In the genomic region with DNA sequence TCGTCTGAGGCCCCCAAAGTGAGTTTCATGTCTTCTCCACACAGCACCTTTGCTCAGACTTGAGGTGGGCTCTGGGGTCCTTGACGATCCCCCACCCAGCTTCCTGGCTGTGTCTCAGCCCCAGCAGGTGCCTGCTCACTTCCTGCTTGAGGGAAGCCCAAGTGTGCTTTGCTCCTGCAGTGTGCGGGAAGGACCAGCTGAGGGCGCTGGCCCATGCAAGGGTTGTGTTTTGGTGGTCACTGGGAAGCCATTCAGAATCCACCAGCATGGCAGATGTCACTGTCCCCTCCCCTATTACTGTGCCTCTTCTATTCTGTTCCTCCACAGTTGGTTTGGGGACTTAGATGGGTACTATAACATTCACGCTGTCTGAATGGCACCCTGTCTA, we compare ENCODE assay signal across 9 mouse cellular contexts. TPM values are rescaled to one million over a fixed set of nuclear protein-coding genes. Genes with fewer than 3 reads are reported as not detected.
DNase-seq lines count a peak whose midpoint lies in the region; ATAC-seq and TF ChIP-seq lines count a peak whose summit lies in the region.
"Had no signal": no experiment of that assay in that cellular context is flagged by ENCODE, and none has a peak within 500 bp of the region (broad histone marks: within the 10 kb centered on the region; RNA-seq: fewer than 3 reads in every experiment).

No protein-coding gene starts in this region.

- H3K27me3 ChIP-seq in forebrain, postnatal 0 days (ENCODE audit: insufficient read depth, low read length), result no peaks in the 10 kb centered on the region
- H3K27me3 ChIP-seq in forebrain, embryonic 15.5 days, result no peaks in the 10 kb centered on the region
- H3K27me3 ChIP-seq in testis, adult 2 months (ENCODE audit: control insufficient read depth, insufficient read depth, low read length), result no peaks in the 10 kb centered on the region
- H3K27me3 ChIP-seq: heart, embryonic 13.5 days had no signal

- no peak for DNase-seq in forebrain, postnatal 0 days
- DNase-seq in testis, postnatal 14 days (ENCODE audit: low spot score), result no peak
- DNase-seq in spleen, postnatal 36 days (ENCODE audit: low spot score in 2 of 2), result no peak
- no peak for DNase-seq in right cerebral cortex, adult 2 months (ENCODE audit: low spot score in 2 of 2)
- no peak for DNase-seq in layer of hippocampus, postnatal 25 days (ENCODE audit: extremely low spot score in 1 of 2, low spot score in 1 of 2)

- no peaks in the 10 kb centered on the region for H3K9me3 ChIP-seq in forebrain, postnatal 0 days (ENCODE audit: low read length)
- H3K9me3 ChIP-seq in forebrain, embryonic 15.5 days, result no peaks in the 10 kb centered on the region
- H3K9me3 ChIP-seq: heart, embryonic 13.5 days had no signal

- H3K27ac ChIP-seq in forebrain, postnatal 0 days (ENCODE audit: low read depth, low read length), result no peak overlapping the region
- no peak overlapping the region for H3K27ac ChIP-seq in forebrain, embryonic 15.5 days (replicated peaks)
- no peak overlapping the region for H3K27ac ChIP-seq in testis, adult 2 months (ENCODE audit: control insufficient read depth, insufficient read depth, low read depth, low read length)

- 0 out of 2 replicates have a peak, but pooled peaks cover 6% of the 10 kb centered on the region for H3K36me3 ChIP-seq in forebrain, postnatal 0 days (ENCODE audit: insufficient read depth)
- H3K36me3 ChIP-seq in forebrain, embryonic 15.5 days, result no peaks in the 10 kb centered on the region
- H3K36me3 ChIP-seq in testis, adult 2 months (ENCODE audit: control insufficient read depth, insufficient read depth, low read length), result no peaks in the 10 kb centered on the region
- H3K36me3 ChIP-seq: heart, embryonic 13.5 days had no signal

- H3K9ac ChIP-seq in forebrain, postnatal 0 days, result no peak overlapping the region
- no peak overlapping the region for H3K9ac ChIP-seq in forebrain, embryonic 15.5 days (replicated peaks)
- H3K9ac ChIP-seq: heart, embryonic 13.5 days had no signal

- WGBS in forebrain, postnatal 0 days, result 31% methylated on average over 5 of the region's 5 CpGs
- WGBS in forebrain, embryonic 15.5 days, result 32% methylated on average over 5 of the region's 5 CpGs

- no peak for ATAC-seq in forebrain, postnatal 0 days
- ATAC-seq in forebrain, embryonic 15.5 days (replicated peaks), result no peak
- ATAC-seq in megakaryocyte progenitor cell, adult 5-6 weeks (replicated peaks; ENCODE audit: poor library complexity), result peak; percentile 81

- H3K4me1 ChIP-seq in forebrain, postnatal 0 days (ENCODE audit: insufficient read depth), result no peaks in the 10 kb centered on the region
- H3K4me1 ChIP-seq in forebrain, embryonic 15.5 days, result no peaks in the 10 kb centered on the region
- H3K4me1 ChIP-seq in testis, adult 2 months (ENCODE audit: control insufficient read depth, insufficient read depth, low read length), result no peaks in the 10 kb centered on the region

- no peak overlapping the region for H3K4me2 ChIP-seq in forebrain, postnatal 0 days (ENCODE audit: low read depth)
- H3K4me2 ChIP-seq in forebrain, embryonic 15.5 days (replicated peaks), result no peak overlapping the region
- H3K4me2 ChIP-seq: heart, embryonic 13.5 days had no signal

- TF ChIP-seq CTCF in forebrain, postnatal 0 days (IDR thresholded peaks at IDR 0.05; ENCODE audit: low read depth), result peak; percentile 60
- peak; percentile 42; the same call in 1 of the 2 replicates for TF ChIP-seq CTCF in testis, adult 2 months (IDR thresholded peaks at IDR 0.05; ENCODE audit: control insufficient read depth, insufficient read depth, insufficient replicate concordance, low read depth, low read length)

- H3K4me3 ChIP-seq in forebrain, postnatal 0 days (ENCODE audit: low read depth, low read length), result no peak overlapping the region
- no peak overlapping the region for H3K4me3 ChIP-seq in forebrain, embryonic 15.5 days
- H3K4me3 ChIP-seq in testis, adult 2 months (ENCODE audit: control insufficient read depth, low read depth, low read length), result no peak overlapping the region
- H3K4me3 ChIP-seq: heart, embryonic 13.5 days had no signal

- TF ChIP-seq POLR2A in testis, adult 2 months (IDR thresholded peaks at IDR 0.05; ENCODE audit: control insufficient read depth, low read depth, low read length), result no peak

RNA-seq across cellular contexts. Expression of a gene that starts 44.8 kb away (rescaled TPM):
- 5.6 and 8.4 TPM in 2 replicates for total RNA-seq in forebrain, postnatal 0 days (2014; rRNA removed)
- polyA plus RNA-seq in forebrain, postnatal 0 days (2015; fragmentation: Nextera tagmentation; extraction: Ambion mirVana), result 9.0 TPM in 2 replicates
- 5.5 and 5.6 TPM in 2 replicates for polyA plus RNA-seq in forebrain, embryonic 15.5 days (2015; fragmentation: Nextera tagmentation; extraction: Ambion mirVana)
- polyA plus RNA-seq in testis, adult 2 months (2012; rRNA removed), result 2.0 and 2.7 TPM in 2 replicates
- 5.8 and 7.5 TPM in 2 replicates for total RNA-seq in megakaryocyte progenitor cell, adult 5-6 weeks (2015)
- 3.4 and 4.5 TPM in 2 replicates for total RNA-seq in megakaryocyte progenitor cell, adult 5-6 weeks (2017)
- 10 to 100 TPM in 1 of 2 experiments, 1 to 10 TPM in 1; 8.5 to 10.1 TPM for total RNA-seq in layer of hippocampus, postnatal 25 days (2021)

RNA-seq across cellular contexts. Expression of a gene that starts 45.0 kb away (rescaled TPM):
- 5.2 and 6.7 TPM in 2 replicates for total RNA-seq in forebrain, postnatal 0 days (2014; rRNA removed)
- 4.2 and 4.9 TPM in 2 replicates for polyA plus RNA-seq in forebrain, postnatal 0 days (2015; fragmentation: Nextera tagmentation; extraction: Ambion mirVana)
- polyA plus RNA-seq in forebrain, embryonic 15.5 days (2015; fragmentation: Nextera tagmentation; extraction: Ambion mirVana), result 9.7 and 11.4 TPM in 2 replicates
- 33.0 and 36.5 TPM in 2 replicates for polyA plus RNA-seq in testis, adult 2 months (2012; rRNA removed)
- 18.5 and 19.2 TPM in 2 replicates for total RNA-seq in megakaryocyte progenitor cell, adult 5-6 weeks (2015)
- total RNA-seq in megakaryocyte progenitor cell, adult 5-6 weeks (2017), result 49.7 and 51.3 TPM in 2 replicates
- 1 to 10 TPM; 3.4 to 4.6 TPM for total RNA-seq in layer of hippocampus, postnatal 25 days (2021)

RNA-seq across cellular contexts. Expression of a gene that starts 56.2 kb away (rescaled TPM):
- 25.7 and 29.7 TPM in 2 replicates for total RNA-seq in forebrain, postnatal 0 days (2014; rRNA removed)
- polyA plus RNA-seq in forebrain, postnatal 0 days (2015; fragmentation: Nextera tagmentation; extraction: Ambion mirVana), result 6.9 and 10.2 TPM in 2 replicates
- 11.0 and 13.3 TPM in 2 replicates for polyA plus RNA-seq in forebrain, embryonic 15.5 days (2015; fragmentation: Nextera tagmentation; extraction: Ambion mirVana)
- 1.8 and 1.9 TPM in 2 replicates for polyA plus RNA-seq in testis, adult 2 months (2012; rRNA removed)
- total RNA-seq in megakaryocyte progenitor cell, adult 5-6 weeks (2015), result 1.3 and 2.0 TPM in 2 replicates
- 1.6 and 2.0 TPM in 2 replicates for total RNA-seq in megakaryocyte progenitor cell, adult 5-6 weeks (2017)
- total RNA-seq in layer of hippocampus, postnatal 25 days (2021), result 10 to 100 TPM; 50.4 to 51.7 TPM
